ENCODE assay signal across 11 mouse cellular contexts in the genomic region with DNA sequence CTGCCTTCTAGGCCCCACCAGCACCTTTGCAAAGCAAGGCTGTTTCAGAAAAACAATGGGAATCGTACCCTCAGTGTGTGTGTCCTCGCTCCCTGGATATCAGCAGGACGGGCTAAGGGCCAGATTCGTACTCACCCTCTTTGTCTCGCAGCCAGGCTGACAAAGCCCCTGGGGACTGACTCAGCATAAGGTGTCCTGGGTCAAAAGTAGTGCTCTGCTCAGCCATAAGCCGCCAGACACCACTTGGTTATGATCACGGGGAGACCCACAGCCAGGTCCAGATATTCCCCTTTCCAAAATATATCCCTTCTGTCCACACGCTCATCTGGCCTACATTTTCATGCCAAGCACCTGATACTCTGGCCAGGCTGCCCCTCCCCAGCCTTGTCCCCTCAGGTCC. TPM values are rescaled to one million over a fixed set of nuclear protein-coding genes. Genes with fewer than 3 reads are reported as not detected.
DNase-seq lines count a peak whose midpoint lies in the region; ATAC-seq and TF ChIP-seq lines count a peak whose summit lies in the region.
"Had no signal": no experiment of that assay in that cellular context is flagged by ENCODE, and none has a peak within 500 bp of the region (broad histone marks: within the 10 kb centered on the region; RNA-seq: fewer than 3 reads in every experiment).

No protein-coding gene starts in this region.

- H3K27ac ChIP-seq in gastrocnemius, adult 2 months, result no peak overlapping the region
- H3K27ac ChIP-seq in neural tube, embryonic 11.5 days (ENCODE audit: low read depth, low read length), result peak overlapping the region; percentile 3; the same call in 1 of the 2 replicates
- H3K27ac ChIP-seq in neural tube, embryonic 15.5 days (replicated peaks), result 0 out of 2 replicates have a peak overlapping the region, but pooled peaks have one; percentile 33

- no peak for TF ChIP-seq CTCF in gastrocnemius, adult 2 months (IDR thresholded peaks at IDR 0.05)

- H3K4me1 ChIP-seq in neural tube, embryonic 11.5 days (ENCODE audit: control insufficient read depth, insufficient read depth, low read length), result no peaks in the 10 kb centered on the region
- peaks cover 36% of the 10 kb centered on the region for H3K4me1 ChIP-seq in neural tube, embryonic 15.5 days

- no peak for ATAC-seq in neural tube, embryonic 11.5 days (ENCODE audit: insufficient read depth, low FRiP score, low TSS enrichment)
- no peak for ATAC-seq in neural tube, embryonic 15.5 days (ENCODE audit: low FRiP score)

- WGBS in neural tube, embryonic 11.5 days, result 85% methylated on average over 8 of the region's 8 CpGs
- WGBS in neural tube, embryonic 15.5 days, result 62% methylated on average over 8 of the region's 8 CpGs

- H3K9ac ChIP-seq in neural tube, embryonic 11.5 days (ENCODE audit: low read length), result no peak overlapping the region
- no peak overlapping the region for H3K9ac ChIP-seq in neural tube, embryonic 15.5 days (replicated peaks)

- peak; percentile 39 for DNase-seq in gastrocnemius, adult 2 months
- no peak for DNase-seq in gastrocnemius, adult 8-10 months (ENCODE audit: low spot score in 2 of 2)
- no peak for DNase-seq in neural tube, embryonic 11.5 days (ENCODE audit: low spot score)
- DNase-seq in neural tube, embryonic 10.5 days (ENCODE audit: extremely low spot score, low spot score), result no peak
- DNase-seq in cerebellum, postnatal 10 days, result peak; percentile 70 to 83
- DNase-seq in ovary, postnatal 14 days (ENCODE audit: low spot score), result no peak
- DNase-seq in layer of hippocampus, postnatal 10 days (ENCODE audit: low spot score in 2 of 2), result no peak
- DNase-seq: right cerebral cortex, postnatal 14 days; thymus, postnatal 4 days had no signal

- no peaks in the 10 kb centered on the region for H3K9me3 ChIP-seq in neural tube, embryonic 11.5 days (ENCODE audit: control insufficient read depth, low read length)
- H3K9me3 ChIP-seq in neural tube, embryonic 15.5 days (replicated peaks), result no peaks in the 10 kb centered on the region

- H3K27me3 ChIP-seq in neural tube, embryonic 11.5 days (ENCODE audit: control insufficient read depth, insufficient read depth, low read length), result no peaks in the 10 kb centered on the region
- H3K27me3 ChIP-seq in neural tube, embryonic 15.5 days (replicated peaks), result no peaks in the 10 kb centered on the region

- H3K4me3 ChIP-seq in gastrocnemius, adult 2 months, result no peak overlapping the region
- no peak overlapping the region for H3K4me3 ChIP-seq in neural tube, embryonic 11.5 days (ENCODE audit: low read depth, low read length)
- no peak overlapping the region for H3K4me3 ChIP-seq in neural tube, embryonic 15.5 days (replicated peaks)

- no peaks in the 10 kb centered on the region for H3K36me3 ChIP-seq in neural tube, embryonic 11.5 days (ENCODE audit: control insufficient read depth, insufficient read depth, low read length)
- H3K36me3 ChIP-seq in neural tube, embryonic 15.5 days, result peaks cover 10% of the 10 kb centered on the region

- H3K4me2 ChIP-seq in neural tube, embryonic 11.5 days (ENCODE audit: low read depth), result no peak overlapping the region
- H3K4me2 ChIP-seq in neural tube, embryonic 15.5 days, result no peak overlapping the region

- intact Hi-C loops in gastrocnemius, adult 2 months (cut with DNase I), result no loop called here

RNA-seq across cellular contexts. Expression of a gene that starts 18.8 kb away (rescaled TPM):
- total RNA-seq in gastrocnemius, adult 2 months (2021), result under 1 TPM; 0.45 to 0.64 TPM
- total RNA-seq in gastrocnemius, adult 8-10 months (2022), result under 1 TPM; 0.24 to 0.51 (median 0.42) TPM
- 24.8 and 26.4 TPM in 2 replicates for polyA plus RNA-seq in neural tube, embryonic 11.5 days (2014; fragmentation: Nextera tagmentation; extraction: Ambion mirVana)
- 50.3 and 55.9 TPM in 2 replicates for polyA plus RNA-seq in neural tube, embryonic 15.5 days (2015; fragmentation: Nextera tagmentation; extraction: Ambion mirVana)
- total RNA-seq in layer of hippocampus, postnatal 10 days (2021), result 10 to 100 TPM; 40.9 to 45.2 TPM
- total RNA-seq: liver, adult 2 months had no signal

RNA-seq across cellular contexts. Expression of a gene that starts 19.1 kb away (rescaled TPM):
- total RNA-seq in gastrocnemius, adult 2 months (2021), result 10 to 100 TPM; 17.0 to 21.8 TPM
- total RNA-seq in gastrocnemius, adult 8-10 months (2022), result 10 to 100 TPM; 14.6 to 19.9 (median 16.3) TPM
- 146 and 158 TPM in 2 replicates for polyA plus RNA-seq in neural tube, embryonic 11.5 days (2014; fragmentation: Nextera tagmentation; extraction: Ambion mirVana)
- polyA plus RNA-seq in neural tube, embryonic 15.5 days (2015; fragmentation: Nextera tagmentation; extraction: Ambion mirVana), result 83.9 and 96.8 TPM in 2 replicates
- 10 to 100 TPM; 52.3 to 52.6 TPM for total RNA-seq in layer of hippocampus, postnatal 10 days (2021)

Comparison
In these comparisons a context has a peak if more than half of its experiments do, and no peak if none do; other contexts are left out.
1. DNase-seq: peak in gastrocnemius, adult 2 months (single experiment) and cerebellum, postnatal 10 days (2 of 2); none in gastrocnemius, adult 8-10 months (0 of 2), neural tube, embryonic 11.5 days (single experiment), neural tube, embryonic 10.5 days (single experiment), ovary, postnatal 14 days (single experiment) and layer of hippocampus, postnatal 10 days (0 of 2).
2. RNA of a gene that starts 18.8 kb away (total RNA-seq): 40.9 to 45.2 TPM in layer of hippocampus, postnatal 10 days; 0.45 to 0.64 TPM in gastrocnemius, adult 2 months and 0.24 to 0.51 TPM in gastrocnemius, adult 8-10 months; every median in the first group is over 10 times any median in the second.